Mouse (Mus musculus): Measurements from ENCODE around the gene Hs2st1.
"Not testable (repeated sequence)": the region's sequence is repeated elsewhere in the genome, so short reads cannot be mapped to it uniquely, and the experiment has no call there.

Gene Hs2st1

GRCm38 (mm10) chr3:144570047-144570815 is at the start of gene Hs2st1, which contains the start of gene Selenof:
Hs2st1 (minus strand) TSS chr3:144570181.
Selenof (plus strand) TSS chr3:144570304.
- peak; percentile 97 to 99 for DNase-seq

- no peak for DNase-seq
Measured at GRCm38 (mm10) chr3:144617633-144618180, 47.7 kb upstream of the Hs2st1 start.

GRCm38 (mm10) chr3:144616654-144617425 is 46.9 kb upstream of the Hs2st1 start:
- DNase-seq: peak; percentile 52 to 59

- no peak for DNase-seq
Measured at GRCm38 (mm10) chr3:144615459-144615858, 45.5 kb upstream of the Hs2st1 start.

- no peak for DNase-seq
Measured at GRCm38 (mm10) chr3:144614698-144615097, 44.7 kb upstream of the Hs2st1 start.

- no peak for DNase-seq
Measured at GRCm38 (mm10) chr3:144614277-144614676, 44.3 kb upstream of the Hs2st1 start.

- DNase-seq: no peak
Measured at GRCm38 (mm10) chr3:144612382-144612781, 42.4 kb upstream of the Hs2st1 start.

- no peak for DNase-seq
Measured at GRCm38 (mm10) chr3:144611626-144612271, 41.8 kb upstream of the Hs2st1 start.

GRCm38 (mm10) chr3:144610759-144611158 is 40.8 kb upstream of the Hs2st1 start:
- DNase-seq: no peak

GRCm38 (mm10) chr3:144608090-144608489 is 38.1 kb upstream of the Hs2st1 start:
- DNase-seq: no peak

- no peak for DNase-seq
Measured at GRCm38 (mm10) chr3:144606449-144606848, 36.5 kb upstream of the Hs2st1 start.

GRCm38 (mm10) chr3:144605811-144606210 is 35.8 kb upstream of the Hs2st1 start:
- not testable (repeated sequence) for DNase-seq

- no peak for DNase-seq
Measured at GRCm38 (mm10) chr3:144604205-144604604, 34.2 kb upstream of the Hs2st1 start.

GRCm38 (mm10) chr3:144603558-144603957 is 33.6 kb upstream of the Hs2st1 start:
- DNase-seq: no peak

- no peak for DNase-seq
Measured at GRCm38 (mm10) chr3:144602819-144603218, 32.8 kb upstream of the Hs2st1 start.

- no peak for DNase-seq
Measured at GRCm38 (mm10) chr3:144602413-144602812, 32.4 kb upstream of the Hs2st1 start.

GRCm38 (mm10) chr3:144597790-144598467 is 27.9 kb upstream of the Hs2st1 start:
- no peak for DNase-seq

GRCm38 (mm10) chr3:144597121-144597520 is 27.1 kb upstream of the Hs2st1 start:
- DNase-seq: no peak

- DNase-seq: no peak
Measured at GRCm38 (mm10) chr3:144592992-144593785, 23.2 kb upstream of the Hs2st1 start.

GRCm38 (mm10) chr3:144589189-144589890 is 19.4 kb upstream of the Hs2st1 start:
- no peak for DNase-seq

- no peak for DNase-seq
Measured at GRCm38 (mm10) chr3:144586731-144587130, 16.8 kb upstream of the Hs2st1 start.
